Mouse (Mus musculus) CH12.LX (cell line): ENCODE measurements around the gene Tmem168.

ENCODE experiments used
- CTCF ChIP-seq, 2 experiments: IDR thresholded peaks in 1 of 2; conservative IDR thresholded peaks in 1 of 2; 2 replicates each; pipeline ENCODE4 v1.5.1; 2011 to 2012; ENCODE audit warnings: low read depth in 2 of 2, low read length in 2 of 2, improper control_type of control experiment in 1 of 2, inconsistent platforms in 1 of 2, mild to moderate bottlenecking in 1 of 2, moderate library complexity in 1 of 2
- E2F4 ChIP-seq: IDR thresholded peaks from 2 replicates; pipeline ENCODE4 v1.6.1; 2011; ENCODE audit warnings: low read depth, low read length, improper control_type of control experiment; ENCODE audit not compliant: insufficient replicate concordance
- MAX ChIP-seq: IDR thresholded peaks from 2 replicates; pipeline ENCODE4 v1.6.1; 2011; ENCODE audit warnings: low read length, improper control_type of control experiment

DNA sequence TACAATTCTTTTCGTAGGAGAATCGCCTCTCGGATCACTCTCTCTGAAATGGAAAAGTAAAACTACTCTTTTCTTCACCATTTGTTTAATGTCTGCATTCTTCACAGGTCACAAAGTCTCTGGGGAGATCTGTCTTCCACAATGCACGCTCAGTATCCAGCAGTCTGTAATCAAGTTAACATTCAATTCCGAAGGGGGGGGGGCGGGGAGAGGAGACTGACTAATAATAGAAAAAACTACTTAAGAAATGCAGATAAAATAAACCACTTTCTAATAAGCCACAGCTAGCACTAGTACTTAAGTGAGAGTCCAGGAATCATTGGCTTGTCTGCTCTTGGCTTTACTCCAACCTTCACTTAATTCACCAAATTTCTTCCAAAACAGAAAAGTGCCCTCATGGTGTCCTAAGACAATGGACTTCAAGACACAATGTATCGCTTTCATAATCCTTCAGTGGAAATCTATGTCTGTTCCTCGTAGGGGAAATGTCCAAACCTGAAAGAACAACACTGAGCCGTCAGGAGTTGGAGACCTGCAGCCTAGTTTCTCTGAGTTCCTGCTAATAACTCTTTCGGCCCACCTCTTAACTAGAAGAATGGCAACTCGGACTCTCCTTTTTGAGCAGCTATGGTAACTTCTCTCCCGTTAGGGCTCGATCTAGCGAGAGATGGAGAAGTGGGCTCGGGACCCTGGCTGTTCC lies 829 bp downstream of the Tmem168 start:
- TF ChIP-seq CTCF (conservative IDR thresholded peaks at IDR 0.05 in 1 of 2, IDR thresholded peaks at IDR 0.05 in 1 of 2; ENCODE audit: low read depth in 2 of 2, low read length in 2 of 2), result no peak
- no peak for TF ChIP-seq MAX
- no peak for TF ChIP-seq E2F4
